Mouse (Mus musculus) erythroblast, embryonic 14.5 days (primary cell): Measurements from ENCODE around the gene Gm45711.

Experiments used
- GATA1 ChIP-seq: IDR thresholded peaks from 2 replicates; pipeline ENCODE4 v1.6.1; 2012; ENCODE audit warnings: low read length, inconsistent platforms, mixed read lengths
- TAL1 ChIP-seq: IDR thresholded peaks from 3 replicates; pipeline ENCODE4 v1.6.1; 2012; ENCODE audit warnings: low read length, inconsistent platforms, mixed read lengths

GRCm38 (mm10) chr8:104358637-104359036 lies 48.8 kb upstream of the Gm45711 start:
- no peak for TF ChIP-seq GATA1
- no peak for TF ChIP-seq TAL1
